Mouse (Mus musculus): ENCODE data around the gene Fgfr2. TPM values are rescaled to one million over a fixed set of nuclear protein-coding genes. Genes with fewer than 3 reads are reported as not detected.

Gene Fgfr2
- polyA plus RNA-seq, 1 experiment from 2014 or later: 67.0 TPM

GRCm38 (mm10) chr7:133027930-133028329, 95.2 kb downstream of the Fgfr2 start:
- no peak overlapping the region for H3K4me3 ChIP-seq (replicated peaks)
- no peaks in the 10 kb centered on the region for H3K27me3 ChIP-seq (replicated peaks)
- H3K4me2 ChIP-seq (replicated peaks): no peak overlapping the region
- H3K27ac ChIP-seq: no peak overlapping the region
- no peaks in the 10 kb centered on the region for H3K36me3 ChIP-seq
- H3K9me3 ChIP-seq: no peaks in the 10 kb centered on the region
- no peak for ATAC-seq
- 82% methylated on average over 4 of the region's 4 CpGs for WGBS
- no peak overlapping the region for H3K9ac ChIP-seq
- H3K4me1 ChIP-seq (replicated peaks): peaks cover 34% of the 10 kb centered on the region

- Histone ChIP-seq H3K9ac (no peak overlapping the region), H3K36me3 (no peaks in the 10 kb centered on the region), H3K27me3 (replicated peaks) (no peaks in the 10 kb centered on the region), H3K27ac (no peak overlapping the region), H3K4me2 (replicated peaks) (no peak overlapping the region), H3K4me3 (replicated peaks) (no peak overlapping the region), H3K4me1 (replicated peaks) (peaks cover 37% of the 10 kb centered on the region), H3K9me3 (no peaks in the 10 kb centered on the region)
- ATAC-seq: no peak
- WGBS: 22% methylated on average over 1 of the region's 1 CpGs
Observed at GRCm38 (mm10) chr7:133024694-133025093, 98.5 kb downstream of the Fgfr2 start.

- Histone ChIP-seq H3K4me1 (replicated peaks) (peaks cover 40% of the 10 kb centered on the region), H3K9me3 (no peaks in the 10 kb centered on the region), H3K4me3 (replicated peaks) (no peak overlapping the region), H3K9ac (no peak overlapping the region), H3K4me2 (replicated peaks) (no peak overlapping the region), H3K27me3 (replicated peaks) (no peaks in the 10 kb centered on the region), H3K27ac (no peak overlapping the region), H3K36me3 (no peaks in the 10 kb centered on the region)
- 44% methylated on average over 6 of the region's 6 CpGs for WGBS
- ATAC-seq: no peak
Observed at GRCm38 (mm10) chr7:133019481-133020020, 103.6 kb downstream of the Fgfr2 start.

GRCm38 (mm10) chr7:133018961-133019360, 104.2 kb downstream of the Fgfr2 start:
- 87% methylated on average over 7 of the region's 7 CpGs for WGBS
- H3K36me3 ChIP-seq: no peaks in the 10 kb centered on the region
- no peak overlapping the region for H3K4me2 ChIP-seq (replicated peaks)
- H3K9ac ChIP-seq: no peak overlapping the region
- no peak overlapping the region for H3K27ac ChIP-seq
- ATAC-seq: no peak
- no peaks in the 10 kb centered on the region for H3K27me3 ChIP-seq (replicated peaks)
- H3K9me3 ChIP-seq: no peaks in the 10 kb centered on the region
- peaks cover 43% of the 10 kb centered on the region for H3K4me1 ChIP-seq (replicated peaks)
- H3K4me3 ChIP-seq (replicated peaks): no peak overlapping the region

GRCm38 (mm10) chr7:133015416-133016070, 107.6 kb downstream of the Fgfr2 start:
- Histone ChIP-seq H3K27me3 (replicated peaks) (no peaks in the 10 kb centered on the region), H3K4me2 (replicated peaks) (peak overlapping the region; percentile 28; the same call in 1 of the 2 replicates), H3K27ac (peak overlapping the region; percentile 76), H3K4me3 (replicated peaks) (no peak overlapping the region), H3K9me3 (no peaks in the 10 kb centered on the region), H3K9ac (no peak overlapping the region), H3K4me1 (replicated peaks) (peaks cover 52% of the 10 kb centered on the region), H3K36me3 (peaks cover 5% of the 10 kb centered on the region; the same call in 1 of the 2 replicates)
- 31% methylated on average over 7 of the region's 7 CpGs for WGBS
- peak; percentile 16; the same call in 1 of the 2 replicates for ATAC-seq

- H3K4me2 ChIP-seq (replicated peaks): no peak overlapping the region
- H3K4me3 ChIP-seq (replicated peaks): no peak overlapping the region
- H3K36me3 ChIP-seq: peaks cover 5% of the 10 kb centered on the region; the same call in 1 of the 2 replicates
- no peak overlapping the region for H3K9ac ChIP-seq
- no peaks in the 10 kb centered on the region for H3K9me3 ChIP-seq
- no peak for ATAC-seq
- H3K27ac ChIP-seq: peak overlapping the region; percentile 76; the same call in 1 of the 2 replicates
- 94% methylated on average over 14 of the region's 14 CpGs for WGBS
- H3K27me3 ChIP-seq (replicated peaks): no peaks in the 10 kb centered on the region
- H3K4me1 ChIP-seq (replicated peaks): peaks cover 47% of the 10 kb centered on the region
Observed at GRCm38 (mm10) chr7:133014631-133015030, 108.5 kb downstream of the Fgfr2 start.

- Histone ChIP-seq H3K9ac (no peak overlapping the region), H3K9me3 (no peaks in the 10 kb centered on the region), H3K4me1 (replicated peaks) (peaks cover 47% of the 10 kb centered on the region), H3K27me3 (replicated peaks) (no peaks in the 10 kb centered on the region), H3K36me3 (peaks cover 5% of the 10 kb centered on the region; the same call in 1 of the 2 replicates), H3K4me3 (replicated peaks) (no peak overlapping the region), H3K27ac (no peak overlapping the region), H3K4me2 (replicated peaks) (no peak overlapping the region)
- ATAC-seq: no peak
- WGBS: 95% methylated on average over 10 of the region's 10 CpGs
Observed at GRCm38 (mm10) chr7:133013923-133014322, 109.2 kb downstream of the Fgfr2 start.

- Histone ChIP-seq H3K4me3 (replicated peaks) (no peak overlapping the region), H3K27me3 (replicated peaks) (no peaks in the 10 kb centered on the region), H3K9ac (no peak overlapping the region), H3K9me3 (no peaks in the 10 kb centered on the region), H3K36me3 (peaks cover 5% of the 10 kb centered on the region; the same call in 1 of the 2 replicates), H3K4me2 (replicated peaks) (no peak overlapping the region), H3K27ac (0 out of 2 replicates have a peak overlapping the region, but pooled peaks have one; percentile 14), H3K4me1 (replicated peaks) (peaks cover 58% of the 10 kb centered on the region)
- 34% methylated on average over 14 of the region's 14 CpGs for WGBS
- ATAC-seq: no peak
Observed at GRCm38 (mm10) chr7:133012637-133013366, 110.3 kb downstream of the Fgfr2 start.

- no peak overlapping the region for H3K4me3 ChIP-seq (replicated peaks)
- no peak overlapping the region; the same call in 1 of the 2 replicates for H3K4me2 ChIP-seq (replicated peaks)
- 34% methylated on average over 4 of the region's 4 CpGs for WGBS
- no peak overlapping the region for H3K9ac ChIP-seq
- peaks cover 64% of the 10 kb centered on the region for H3K4me1 ChIP-seq (replicated peaks)
- peaks cover 5% of the 10 kb centered on the region; the same call in 1 of the 2 replicates for H3K36me3 ChIP-seq
- ATAC-seq: peak; percentile 0; the same call in 1 of the 2 replicates
- no peaks in the 10 kb centered on the region for H3K9me3 ChIP-seq
- no peak overlapping the region for H3K27ac ChIP-seq
- no peaks in the 10 kb centered on the region for H3K27me3 ChIP-seq (replicated peaks)
Observed at GRCm38 (mm10) chr7:133011611-133012010, 111.5 kb downstream of the Fgfr2 start.

- Histone ChIP-seq H3K4me1 (replicated peaks) (peaks cover 64% of the 10 kb centered on the region), H3K27ac (peak overlapping the region; percentile 69), H3K4me2 (replicated peaks) (peak overlapping the region; percentile 33; the same call in 1 of the 2 replicates), H3K36me3 (peaks cover 5% of the 10 kb centered on the region; the same call in 1 of the 2 replicates), H3K9me3 (no peaks in the 10 kb centered on the region), H3K27me3 (replicated peaks) (no peaks in the 10 kb centered on the region), H3K9ac (no peak overlapping the region), H3K4me3 (replicated peaks) (no peak overlapping the region)
- WGBS: 5% methylated on average over 5 of the region's 5 CpGs
- peak; percentile 48 for ATAC-seq
Observed at GRCm38 (mm10) chr7:133011191-133011590, 112.0 kb downstream of the Fgfr2 start.

- Histone ChIP-seq H3K9me3 (no peaks in the 10 kb centered on the region), H3K36me3 (peaks cover 5% of the 10 kb centered on the region; the same call in 1 of the 2 replicates), H3K4me2 (replicated peaks) (no peak overlapping the region), H3K9ac (no peak overlapping the region), H3K27ac (peak overlapping the region; percentile 32; the same call in 1 of the 2 replicates), H3K4me1 (replicated peaks) (peaks cover 63% of the 10 kb centered on the region), H3K4me3 (replicated peaks) (no peak overlapping the region), H3K27me3 (replicated peaks) (no peaks in the 10 kb centered on the region)
- ATAC-seq: no peak
- 70% methylated on average over 3 of the region's 3 CpGs for WGBS
Observed at GRCm38 (mm10) chr7:133010477-133010876, 112.7 kb downstream of the Fgfr2 start.

GRCm38 (mm10) chr7:133009676-133010075, 113.5 kb downstream of the Fgfr2 start:
- H3K9ac ChIP-seq: no peak overlapping the region
- 72% methylated on average over 8 of the region's 8 CpGs for WGBS
- ATAC-seq: no peak

More at GRCm38 (mm10) chr7:133009676-133010075, 113.5 kb downstream of the Fgfr2 start:
- Histone ChIP-seq H3K27ac (no peak overlapping the region), H3K27me3 (replicated peaks) (no peaks in the 10 kb centered on the region), H3K9me3 (no peaks in the 10 kb centered on the region), H3K4me3 (replicated peaks) (no peak overlapping the region), H3K36me3 (peaks cover 5% of the 10 kb centered on the region; the same call in 1 of the 2 replicates), H3K4me2 (replicated peaks) (no peak overlapping the region), H3K4me1 (replicated peaks) (peaks cover 56% of the 10 kb centered on the region)
